Mouse (Mus musculus) limb, embryonic 13.5 days (tissue): ENCODE measurements around the gene Gpr62. TPM values are rescaled to one million over a fixed set of nuclear protein-coding genes. Genes with fewer than 3 reads are reported as not detected.
"Not testable (repeated sequence)": the region's sequence is repeated elsewhere in the genome, so short reads cannot be mapped to it uniquely, and the experiment has no call there.

ENCODE experiments used
- ATAC-seq: fragments of 200-750 bp; cut with Nextera tagmentation; 2 replicates; pipeline ENCODE4 v1.8.0; 2017; ENCODE audit warnings: low read depth, moderate number of reproducible peaks, moderate TSS enrichment; ENCODE audit not compliant: low FRiP score
- H3K27ac ChIP-seq: fragments of 300-500 bp; sonication (generic); 2 replicates; pipeline ENCODE4 v1.5.1; 2015; ENCODE audit warnings: inconsistent platforms, mild to moderate bottlenecking, moderate library complexity
- H3K27me3 ChIP-seq: fragments of 300-500 bp; sonication (generic); 2 replicates; pipeline ENCODE4 v1.6.1; 2015; ENCODE audit warnings: mild to moderate bottlenecking, inconsistent platforms
- H3K36me3 ChIP-seq: fragments of 300-500 bp; sonication (generic); 2 replicates; pipeline ENCODE4 v1.6.1; 2015; ENCODE audit warnings: inconsistent platforms, mild to moderate bottlenecking, moderate library complexity
- H3K4me1 ChIP-seq: fragments of 300-500 bp; sonication (generic); 2 replicates; pipeline ENCODE4 v1.6.1; 2015; ENCODE audit warnings: inconsistent platforms
- H3K4me2 ChIP-seq: fragments of 300-500 bp; sonication (generic); replicated peaks from 2 replicates; pipeline ENCODE4 v1.6.1; 2015; ENCODE audit warnings: inconsistent platforms, mild to moderate bottlenecking, moderate library complexity
- H3K4me3 ChIP-seq: fragments of 300-500 bp; sonication (generic); 2 replicates; pipeline ENCODE4 v1.5.1; 2015; ENCODE audit warnings: moderate library complexity, mild to moderate bottlenecking, inconsistent platforms
- H3K9ac ChIP-seq: fragments of 300-500 bp; sonication (generic); 2 replicates; pipeline ENCODE4 v1.6.1; 2015; ENCODE audit warnings: mild to moderate bottlenecking, inconsistent platforms
- H3K9me3 ChIP-seq: fragments of 300-500 bp; sonication (generic); 2 replicates; pipeline ENCODE4 v1.6.1; 2016; ENCODE audit warnings: inconsistent platforms
- WGBS: fragments of 180-500 bp; shearing (Covaris S2); methylation state at CpG from one replicate; pipeline ENCODE4 v1.1.7; 2015; 5-methylcytosine and 5-hydroxymethylcytosine counted together
- polyA plus RNA-seq: library from polyadenylated mRNA; unstranded; fragments of >200 nt; fragmentation: Nextera tagmentation; extraction: Ambion mirVana; gene quantifications from 2 replicates; pipeline ENCODE4 v1.2.1, GENCODE M21; 2015

Gene Gpr62
- polyA plus RNA-seq, result 0.57 and 1.0 TPM in 2 replicates

GRCm38 (mm10) chr9:106465571-106466200, at the start of gene Gpr62:
Gene Gpr62, minus strand, starts transcription at chr9:106465938.
- peaks cover 12% of the 10 kb centered on the region; the same call in 1 of the 2 replicates for H3K27me3 ChIP-seq
- no peaks in the 10 kb centered on the region for H3K9me3 ChIP-seq
- peak within 1 kb of the TSS; percentile 48; the same call in 1 of the 2 replicates for H3K27ac ChIP-seq
- peak within 1 kb of the TSS; percentile 82 for H3K9ac ChIP-seq
- WGBS, result 28% methylated on average over 26 of the region's 26 CpGs
- H3K36me3 ChIP-seq, result peaks cover 34% of the 10 kb centered on the region
- peaks cover 14% of the 10 kb centered on the region for H3K4me1 ChIP-seq
- ATAC-seq, result peak; percentile 17; the same call in 1 of the 2 replicates
- peak within 1 kb of the TSS; percentile 98 for H3K4me2 ChIP-seq
- peak within 1 kb of the TSS; percentile 65 for H3K4me3 ChIP-seq

GRCm38 (mm10) chr9:106514273-106514672, 48.5 kb upstream of the Gpr62 start, which contains the start of gene Iqcf5:
Gene Iqcf5, plus strand, starts transcription at chr9:106514573.
- Histone ChIP-seq H3K9ac (no peak within 1 kb of the TSS), H3K36me3 (no peaks in the 10 kb centered on the region), H3K9me3 (no peaks in the 10 kb centered on the region), H3K4me2 (no peak within 1 kb of the TSS), H3K4me1 (no peaks in the 10 kb centered on the region), H3K27ac (no peak within 1 kb of the TSS), H3K27me3 (no peaks in the 10 kb centered on the region), H3K4me3 (no peak within 1 kb of the TSS)
- ATAC-seq, result no peak
- WGBS, result 83% methylated on average over 4 of the region's 4 CpGs

DNA sequence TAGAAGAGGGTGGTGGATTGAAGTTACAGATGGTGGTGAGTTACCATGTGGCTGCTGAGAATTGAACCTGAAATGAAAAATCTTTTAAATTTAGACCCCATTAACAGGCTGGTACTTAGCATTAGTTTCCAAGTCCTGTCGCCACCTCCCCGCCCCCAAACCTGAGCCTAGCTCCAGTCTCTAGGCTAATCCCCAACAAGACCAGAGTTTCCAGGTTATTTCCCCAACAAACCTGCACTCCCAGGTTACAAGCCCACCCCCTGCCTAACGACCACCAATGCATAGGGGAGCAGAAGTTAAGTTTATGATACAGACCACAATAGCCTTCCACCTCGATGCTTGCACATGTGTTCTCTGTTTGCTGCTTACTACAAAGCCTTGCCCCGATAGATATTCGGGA, 47.8 kb upstream of the Gpr62 start:
- 67% methylated on average over 6 of the region's 6 CpGs for WGBS
- Histone ChIP-seq H3K4me1 (no peaks in the 10 kb centered on the region), H3K9ac (no peak overlapping the region), H3K27me3 (no peaks in the 10 kb centered on the region), H3K27ac (no peak overlapping the region), H3K4me2 (no peak overlapping the region), H3K36me3 (no peaks in the 10 kb centered on the region), H3K4me3 (no peak overlapping the region), H3K9me3 (no peaks in the 10 kb centered on the region)
- ATAC-seq, result no peak

- no peaks in the 10 kb centered on the region for H3K36me3 ChIP-seq
- no peak overlapping the region for H3K27ac ChIP-seq
- no peak overlapping the region for H3K9ac ChIP-seq
- H3K9me3 ChIP-seq, result no peaks in the 10 kb centered on the region
- H3K27me3 ChIP-seq, result no peaks in the 10 kb centered on the region
- WGBS, result 61% methylated on average over 13 of the region's 13 CpGs
- no peak overlapping the region for H3K4me3 ChIP-seq
- H3K4me2 ChIP-seq, result no peak overlapping the region
- no peak for ATAC-seq
- no peaks in the 10 kb centered on the region for H3K4me1 ChIP-seq
Observed at GRCm38 (mm10) chr9:106512729-106513450, 47.2 kb upstream of the Gpr62 start.

- Histone ChIP-seq H3K36me3 (no peaks in the 10 kb centered on the region), H3K27ac (no peak overlapping the region), H3K4me3 (no peak overlapping the region), H3K9ac (no peak overlapping the region), H3K9me3 (no peaks in the 10 kb centered on the region), H3K4me2 (no peak overlapping the region), H3K27me3 (no peaks in the 10 kb centered on the region), H3K4me1 (no peaks in the 10 kb centered on the region)
- WGBS, result 91% methylated on average over 10 of the region's 10 CpGs
- ATAC-seq, result no peak
Observed at GRCm38 (mm10) chr9:106509356-106509755, 43.6 kb upstream of the Gpr62 start.

DNA sequence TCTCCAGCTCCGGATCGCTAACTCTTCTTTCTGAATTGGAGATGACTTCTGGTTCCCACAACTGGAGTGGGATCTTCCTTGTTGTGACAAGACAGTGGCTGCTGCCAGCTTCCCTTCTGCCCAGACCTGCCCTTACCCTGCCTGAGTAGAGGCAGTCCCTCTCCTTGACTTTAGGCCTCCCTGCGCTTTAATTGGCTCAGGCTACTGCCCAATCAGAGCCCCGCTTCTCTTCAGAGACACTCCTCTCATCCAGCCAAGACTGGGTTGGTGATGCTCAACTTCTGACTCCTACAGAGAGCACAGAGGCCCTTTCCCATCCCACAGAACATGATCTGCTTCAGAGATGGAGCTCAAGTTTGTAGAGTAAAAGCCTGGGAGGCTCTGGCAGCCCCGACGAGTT, 38.5 kb upstream of the Gpr62 start:
- no peak overlapping the region for H3K4me3 ChIP-seq
- no peaks in the 10 kb centered on the region for H3K4me1 ChIP-seq
- no peaks in the 10 kb centered on the region for H3K36me3 ChIP-seq
- H3K9me3 ChIP-seq, result no peaks in the 10 kb centered on the region
- no peak for ATAC-seq
- no peak overlapping the region for H3K4me2 ChIP-seq
- no peak overlapping the region for H3K27ac ChIP-seq
- H3K27me3 ChIP-seq, result no peaks in the 10 kb centered on the region
- WGBS, result 71% methylated on average over 6 of the region's 6 CpGs
- H3K9ac ChIP-seq, result no peak overlapping the region

DNA sequence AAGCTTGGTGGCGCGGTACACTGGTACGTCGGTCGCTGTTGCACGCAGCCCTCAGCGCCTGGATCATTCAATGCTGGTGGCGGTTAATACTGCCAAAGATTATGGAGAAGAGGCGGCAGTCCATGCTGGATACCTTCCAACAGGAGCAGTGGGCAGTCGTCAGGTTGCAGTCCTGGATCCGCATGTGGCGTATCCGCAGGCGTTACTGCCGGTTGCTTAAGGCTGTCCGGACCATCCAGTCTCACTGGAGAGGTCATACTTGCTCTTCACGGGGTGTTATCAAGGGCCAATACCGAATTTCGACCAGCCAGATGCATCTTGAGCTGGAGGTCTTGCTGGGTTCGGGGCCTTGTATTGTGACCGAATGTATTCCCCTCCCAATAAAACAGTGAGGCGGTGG, 36.1 kb upstream of the Gpr62 start:
- H3K4me1 ChIP-seq, result no peaks in the 10 kb centered on the region
- no peaks in the 10 kb centered on the region for H3K27me3 ChIP-seq
- H3K4me3 ChIP-seq, result no peak overlapping the region
- H3K9ac ChIP-seq, result no peak overlapping the region
- no peaks in the 10 kb centered on the region for H3K36me3 ChIP-seq
- no peak overlapping the region for H3K4me2 ChIP-seq
- H3K9me3 ChIP-seq, result no peaks in the 10 kb centered on the region
- no peak overlapping the region for H3K27ac ChIP-seq
- no peak for ATAC-seq
- WGBS, result 87% methylated on average over 22 of the region's 22 CpGs

GRCm38 (mm10) chr9:106499667-106500066, 33.9 kb upstream of the Gpr62 start, which contains the start of gene Iqcf1:
Gene Iqcf1, plus strand, starts transcription at chr9:106499967.
- H3K9ac ChIP-seq, result no peak within 1 kb of the TSS
- H3K4me1 ChIP-seq, result no peaks in the 10 kb centered on the region
- H3K9me3 ChIP-seq, result no peaks in the 10 kb centered on the region
- no peak within 1 kb of the TSS for H3K4me3 ChIP-seq
- no peaks in the 10 kb centered on the region for H3K36me3 ChIP-seq
- H3K27me3 ChIP-seq, result no peaks in the 10 kb centered on the region
- WGBS, result 93% methylated on average over 6 of the region's 6 CpGs
- ATAC-seq, result no peak
- H3K27ac ChIP-seq, result no peak within 1 kb of the TSS
- H3K4me2 ChIP-seq, result no peak within 1 kb of the TSS

- not testable (repeated sequence) for H3K27me3 ChIP-seq, H3K9me3 ChIP-seq, H3K27ac ChIP-seq, H3K9ac ChIP-seq, ATAC-seq, H3K4me1 ChIP-seq, H3K4me3 ChIP-seq, H3K4me2 ChIP-seq
- 82% methylated on average over 6 of the region's 6 CpGs for WGBS
- H3K36me3 ChIP-seq, result peaks cover 40% of the 10 kb centered on the region
Observed at GRCm38 (mm10) chr9:106487602-106488001, 21.9 kb upstream of the Gpr62 start.

DNA sequence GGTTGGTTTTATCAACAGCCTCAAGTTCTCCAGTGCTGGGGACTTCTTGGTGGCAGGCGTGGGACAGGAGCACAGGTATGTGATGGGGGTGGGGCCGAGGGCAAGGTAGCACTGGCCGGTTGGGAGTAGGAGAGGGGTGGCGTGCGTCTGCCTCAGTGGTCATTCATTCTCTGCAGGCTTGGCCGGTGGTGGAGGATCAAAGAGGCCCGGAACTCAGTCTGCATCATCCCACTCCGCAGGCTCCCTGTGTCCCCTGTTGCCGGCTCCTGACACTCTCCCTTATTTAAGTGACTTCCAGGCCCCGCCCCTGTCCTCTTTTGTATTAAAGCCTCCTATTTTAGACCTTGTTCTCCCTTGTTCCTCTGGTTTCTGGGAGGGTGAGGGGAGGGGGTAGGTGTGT, 19.3 kb upstream of the Gpr62 start:
- Histone ChIP-seq H3K27ac (no peak overlapping the region), H3K36me3 (peaks cover 60% of the 10 kb centered on the region), H3K4me2 (no peak overlapping the region), H3K4me1 (no peaks in the 10 kb centered on the region), H3K27me3 (no peaks in the 10 kb centered on the region), H3K9ac (no peak overlapping the region), H3K9me3 (no peaks in the 10 kb centered on the region), H3K4me3 (no peak overlapping the region)
- no peak for ATAC-seq
- WGBS, result 87% methylated on average over 10 of the region's 10 CpGs

- peaks cover 68% of the 10 kb centered on the region for H3K36me3 ChIP-seq
- WGBS, result 90% methylated on average over 17 of the region's 17 CpGs
- no peaks in the 10 kb centered on the region for H3K4me1 ChIP-seq
- no peak overlapping the region for H3K9ac ChIP-seq
- ATAC-seq, result no peak
- H3K9me3 ChIP-seq, result no peaks in the 10 kb centered on the region
- no peak overlapping the region for H3K4me3 ChIP-seq
- H3K4me2 ChIP-seq, result no peak overlapping the region
- H3K27ac ChIP-seq, result no peak overlapping the region
- no peaks in the 10 kb centered on the region for H3K27me3 ChIP-seq
Observed at GRCm38 (mm10) chr9:106483606-106484005, 17.9 kb upstream of the Gpr62 start.

- no peaks in the 10 kb centered on the region for H3K27me3 ChIP-seq
- no peak overlapping the region for H3K4me2 ChIP-seq
- no peak overlapping the region for H3K4me3 ChIP-seq
- no peaks in the 10 kb centered on the region for H3K9me3 ChIP-seq
- H3K4me1 ChIP-seq, result peaks cover 2% of the 10 kb centered on the region
- 93% methylated on average over 10 of the region's 10 CpGs for WGBS
- H3K36me3 ChIP-seq, result peaks cover 68% of the 10 kb centered on the region
- no peak overlapping the region for H3K9ac ChIP-seq
- H3K27ac ChIP-seq, result no peak overlapping the region
- no peak for ATAC-seq
Observed at GRCm38 (mm10) chr9:106483136-106483535, 17.4 kb upstream of the Gpr62 start.
